ENCODE assay signal across 29 mouse cellular contexts in the genomic region with DNA sequence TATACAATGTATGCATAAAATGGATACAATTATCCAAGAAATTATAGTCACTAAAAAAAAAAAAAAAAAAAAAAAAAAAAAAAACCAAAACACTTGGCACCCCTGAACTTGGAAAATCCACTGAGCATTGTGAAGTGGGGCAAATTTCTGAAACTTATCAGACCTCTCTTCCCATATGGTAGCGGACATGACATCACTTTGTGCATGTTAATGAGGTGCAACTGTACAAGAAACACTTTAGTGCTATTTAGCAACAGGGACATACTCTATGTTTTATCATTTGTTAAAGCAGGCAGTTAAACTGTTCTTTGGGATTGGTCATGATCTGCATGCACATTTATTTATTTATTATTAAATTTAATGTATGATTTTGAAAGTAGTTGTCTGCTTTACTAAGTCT.
"Had no signal": no experiment of that assay in that cellular context is flagged by ENCODE, and none has a peak within 500 bp of the region (broad histone marks: within the 10 kb centered on the region; RNA-seq: fewer than 3 reads in every experiment).

No protein-coding gene starts in this region.

- ATAC-seq: liver, embryonic 12.5 days; liver, postnatal 0 days; midbrain, embryonic 13.5 days; midbrain, embryonic 15.5 days; midbrain, embryonic 16.5 days had no signal

- H3K4me1 ChIP-seq: liver, embryonic 12.5 days; liver, embryonic 13.5 days; liver, embryonic 15.5 days; lung, embryonic 15.5 days; megakaryocyte, embryonic 14.5 days; midbrain, embryonic 15.5 days had no signal

- H3K27ac ChIP-seq: left cerebral cortex, adult 2 months; limb, embryonic 10.5 days; limb, embryonic 12.5 days; limb, embryonic 13.5 days; limb, embryonic 15.5 days; liver, embryonic 12.5 days; liver, embryonic 13.5 days; liver, embryonic 14.5 days; liver, embryonic 15.5 days; lung, embryonic 15.5 days; macrophage; midbrain, embryonic 10.5 days; midbrain, embryonic 12.5 days; midbrain, embryonic 13.5 days; midbrain, embryonic 15.5 days; neural tube, embryonic 12.5 days had no signal

- H3K4me3 ChIP-seq: left cerebral cortex, adult 2 months; limb, embryonic 10.5 days; limb, embryonic 12.5 days; limb, embryonic 13.5 days; limb, embryonic 15.5 days; liver, embryonic 12.5 days; liver, embryonic 13.5 days; liver, embryonic 15.5 days; lung, embryonic 15.5 days; megakaryocyte, embryonic 14.5 days; midbrain, embryonic 10.5 days; midbrain, embryonic 12.5 days; midbrain, embryonic 13.5 days; midbrain, embryonic 15.5 days; myocyte; neural tube, embryonic 12.5 days had no signal

- H3K9ac ChIP-seq: limb, embryonic 12.5 days; limb, embryonic 13.5 days; limb, embryonic 15.5 days; liver, embryonic 12.5 days; liver, embryonic 13.5 days; liver, embryonic 14.5 days; liver, embryonic 15.5 days; liver, postnatal 0 days; lung, embryonic 15.5 days; midbrain, embryonic 12.5 days; midbrain, embryonic 13.5 days; midbrain, embryonic 15.5 days; neural tube, embryonic 12.5 days had no signal

- H3K9me3 ChIP-seq: limb, embryonic 10.5 days; limb, embryonic 12.5 days; limb, embryonic 13.5 days; limb, embryonic 15.5 days; liver, embryonic 12.5 days; liver, embryonic 13.5 days; liver, embryonic 15.5 days; lung, embryonic 15.5 days; midbrain, embryonic 10.5 days; midbrain, embryonic 12.5 days; midbrain, embryonic 13.5 days; midbrain, embryonic 15.5 days; neural tube, embryonic 12.5 days had no signal

- DNase-seq: layer of hippocampus, postnatal 36 days; left cerebral cortex, postnatal 4 days; liver; liver, embryonic 13.5 days; liver, postnatal 0 days; lung, postnatal 10 days; lung, postnatal 14 days; lung, postnatal 4 days; midbrain, embryonic 14.5 days had no signal

- H3K4me2 ChIP-seq: limb, embryonic 12.5 days; limb, embryonic 13.5 days; limb, embryonic 15.5 days; liver, embryonic 11.5 days; liver, embryonic 12.5 days; liver, embryonic 13.5 days; liver, embryonic 15.5 days; lung, embryonic 15.5 days; midbrain, embryonic 11.5 days; midbrain, embryonic 12.5 days; midbrain, embryonic 13.5 days; midbrain, embryonic 15.5 days; neural tube, embryonic 12.5 days had no signal

- H3K27me3 ChIP-seq: limb, embryonic 13.5 days; limb, embryonic 15.5 days; liver, embryonic 12.5 days; liver, embryonic 13.5 days; liver, embryonic 15.5 days; lung, embryonic 15.5 days; megakaryocyte, embryonic 14.5 days; midbrain, embryonic 12.5 days; midbrain, embryonic 13.5 days; midbrain, embryonic 15.5 days; neural tube, embryonic 12.5 days had no signal

- H3K36me3 ChIP-seq: limb, embryonic 10.5 days; limb, embryonic 12.5 days; limb, embryonic 13.5 days; limb, embryonic 15.5 days; liver, embryonic 12.5 days; liver, embryonic 13.5 days; liver, embryonic 15.5 days; lung, embryonic 15.5 days; midbrain, embryonic 10.5 days; midbrain, embryonic 12.5 days; midbrain, embryonic 13.5 days; midbrain, embryonic 15.5 days; neural tube, embryonic 12.5 days had no signal
